9 mouse cellular contexts compared by ENCODE assay signal in genomic region chr1:194885687-194886077, GRCm38 (mm10). TPM values are rescaled to one million over a fixed set of nuclear protein-coding genes. Genes with fewer than 3 reads are reported as not detected.
DNase-seq lines count a peak whose midpoint lies in the region; ATAC-seq and TF ChIP-seq lines count a peak whose summit lies in the region.
"Had no signal": no experiment of that assay in that cellular context is flagged by ENCODE, and none has a peak within 500 bp of the region (broad histone marks: within the 10 kb centered on the region; RNA-seq: fewer than 3 reads in every experiment).

No protein-coding gene starts in this region.

- ATAC-seq in intestine, postnatal 0 days: no peak
- ATAC-seq: Patski had no signal

- TF ChIP-seq CTCF in intestine, postnatal 0 days (IDR thresholded peaks at IDR 0.05; ENCODE audit: low read depth): no peak

- no peak overlapping the region for H3K27ac ChIP-seq in intestine, postnatal 0 days (ENCODE audit: low read depth, low read length)

- DNase-seq in 3134 (ENCODE audit: extremely low read depth, insufficient read length, low spot score): peak; percentile 81
- DNase-seq in adrenal gland, postnatal 14 days: peak; percentile 92
- peak; percentile 22 to 23 for DNase-seq in frontal cortex, postnatal 10 days (ENCODE audit: low spot score in 2 of 2)
- peak; percentile 91 for DNase-seq in heart, postnatal 4 days
- peak; percentile 57 to 81 for DNase-seq in lung, postnatal 4 days
- DNase-seq in urinary bladder, postnatal 10 days (ENCODE audit: low spot score): peak; percentile 31
- no peak for DNase-seq in spleen, adult 18-20 months

- no peaks in the 10 kb centered on the region for H3K36me3 ChIP-seq in intestine, postnatal 0 days (ENCODE audit: control insufficient read depth, insufficient read depth)

- H3K9me3 ChIP-seq in intestine, postnatal 0 days (ENCODE audit: control insufficient read depth): no peaks in the 10 kb centered on the region

- no peak overlapping the region for H3K4me3 ChIP-seq in intestine, postnatal 0 days (ENCODE audit: low read depth, low read length)

- H3K9ac ChIP-seq in intestine, postnatal 0 days (ENCODE audit: low read depth, low read length): no peak overlapping the region

- H3K4me1 ChIP-seq in intestine, postnatal 0 days (replicated peaks; ENCODE audit: control insufficient read depth, insufficient read depth, low read length): no peaks in the 10 kb centered on the region

- H3K27me3 ChIP-seq in intestine, postnatal 0 days (replicated peaks; ENCODE audit: control insufficient read depth, insufficient read depth, low read length): no peaks in the 10 kb centered on the region
- H3K27me3 ChIP-seq: Patski had no signal

- no peak overlapping the region for H3K4me2 ChIP-seq in intestine, postnatal 0 days (replicated peaks; ENCODE audit: low read depth)

- whole genome bisulfite sequencing in intestine, postnatal 0 days: 76% methylated on average over 5 of the region's 5 CpGs

RNA-seq across cellular contexts. Expression of gene Cd34, which starts 52.9 kb away (rescaled TPM):
- 79.3 and 95.3 TPM in 2 replicates for total RNA-seq in adrenal gland, postnatal 14 days (2021)
- 100 to 1,000 TPM; 225 to 235 TPM for total RNA-seq in heart, postnatal 4 days (2021)
- 32.8 and 35.4 TPM in 2 replicates for polyA plus RNA-seq in intestine, postnatal 0 days (2015; fragmentation: Nextera tagmentation; extraction: Ambion mirVana)

Comparison
In these comparisons a context has a peak if more than half of its experiments do, and no peak if none do; other contexts are left out.
1. DNase-seq: peak in 3134 (single experiment), adrenal gland, postnatal 14 days (single experiment), frontal cortex, postnatal 10 days (2 of 2), heart, postnatal 4 days (single experiment), lung, postnatal 4 days (2 of 2) and urinary bladder, postnatal 10 days (single experiment); none in spleen, adult 18-20 months (0 of 2).